Mouse (Mus musculus): ENCODE measurements around the gene Chst7.

Chst7 gene

GRCm38 (mm10) chrX:20059381-20059971 lies at the start of gene Chst7:
Gene Chst7, plus strand, starts transcription at chrX:20059560.
- in situ Hi-C loops (cut with MboI; ENCODE audit: low pct_unique_long_range_greater_than_20kb in 1 of 2, low sequenced_read_pairs in 2 of 2, unreplicated experiment in 1 of 2), result no loop called here

GRCm38 (mm10) chrX:20012211-20012610 lies 47.1 kb upstream of the Chst7 start:
- in situ Hi-C loops (cut with MboI; ENCODE audit: low pct_unique_long_range_greater_than_20kb in 1 of 2, low sequenced_read_pairs in 2 of 2, unreplicated experiment in 1 of 2), result loop anchor here in 1 of 2 experiments (25.0 kb wide), 1 partner anchor 150 kb away; no protein-coding TSS in a partner anchor

- in situ Hi-C loops (cut with MboI; ENCODE audit: low pct_unique_long_range_greater_than_20kb in 1 of 2, low sequenced_read_pairs in 2 of 2, unreplicated experiment in 1 of 2), result loop anchor here in 1 of 2 experiments (25.0 kb wide), 1 partner anchor 141 kb away; no protein-coding TSS in a partner anchor
These were observed 38.4 kb upstream of the Chst7 start for GRCm38 (mm10) chrX:20020942-20021341.

- in situ Hi-C loops (cut with MboI; ENCODE audit: low pct_unique_long_range_greater_than_20kb in 1 of 2, low sequenced_read_pairs in 2 of 2, unreplicated experiment in 1 of 2), result no loop called here
These were observed 872 bp downstream of the Chst7 start for GRCm38 (mm10) chrX:20060096-20060768.

GRCm38 (mm10) chrX:20060769-20061315 lies 1.5 kb downstream of the Chst7 start:
- in situ Hi-C loops (cut with MboI; ENCODE audit: low pct_unique_long_range_greater_than_20kb in 1 of 2, low sequenced_read_pairs in 2 of 2, unreplicated experiment in 1 of 2), result no loop called here

- in situ Hi-C loops (cut with MboI; ENCODE audit: low pct_unique_long_range_greater_than_20kb in 1 of 2, low sequenced_read_pairs in 2 of 2, unreplicated experiment in 1 of 2), result no loop called here
These were observed 2.6 kb downstream of the Chst7 start for GRCm38 (mm10) chrX:20061764-20062480.

GRCm38 (mm10) chrX:20066636-20067035 lies 7.3 kb downstream of the Chst7 start:
- in situ Hi-C loops (cut with MboI; ENCODE audit: low pct_unique_long_range_greater_than_20kb in 1 of 2, low sequenced_read_pairs in 2 of 2, unreplicated experiment in 1 of 2), result no loop called here

- in situ Hi-C loops (cut with MboI; ENCODE audit: low pct_unique_long_range_greater_than_20kb in 1 of 2, low sequenced_read_pairs in 2 of 2, unreplicated experiment in 1 of 2), result no loop called here
These were observed 10.8 kb downstream of the Chst7 start for GRCm38 (mm10) chrX:20070196-20070595.

- in situ Hi-C loops (cut with MboI; ENCODE audit: low pct_unique_long_range_greater_than_20kb in 1 of 2, low sequenced_read_pairs in 2 of 2, unreplicated experiment in 1 of 2), result no loop called here
These were observed 58.4 kb downstream of the Chst7 start for GRCm38 (mm10) chrX:20117717-20118116.

- in situ Hi-C loops (cut with MboI; ENCODE audit: low pct_unique_long_range_greater_than_20kb in 1 of 2, low sequenced_read_pairs in 2 of 2, unreplicated experiment in 1 of 2), result no loop called here
These were observed 66.1 kb downstream of the Chst7 start for GRCm38 (mm10) chrX:20125481-20125880.

- in situ Hi-C loops (cut with MboI; ENCODE audit: low pct_unique_long_range_greater_than_20kb in 1 of 2, low sequenced_read_pairs in 2 of 2, unreplicated experiment in 1 of 2), result no loop called here
These were observed 69.6 kb downstream of the Chst7 start for GRCm38 (mm10) chrX:20128951-20129350.

- in situ Hi-C loops (cut with MboI; ENCODE audit: low pct_unique_long_range_greater_than_20kb in 1 of 2, low sequenced_read_pairs in 2 of 2, unreplicated experiment in 1 of 2), result no loop called here
These were observed 70.1 kb downstream of the Chst7 start for GRCm38 (mm10) chrX:20129466-20129865.

All from mouse embryonic stem cell (cell line).